Mouse (Mus musculus) adrenal gland, adult 18-20 months (tissue): ENCODE measurements around the gene Plch1. TPM values are rescaled to one million over a fixed set of nuclear protein-coding genes. Genes with fewer than 3 reads are reported as not detected.

Source experiments
- DNase-seq, 2 experiments: peaks; one replicate each; pipeline ENCODE4 v3.0.0; 2021 to 2022; ENCODE audit warnings: low spot score in 2 of 2
- total RNA-seq, 2 experiments: library from RNA; stranded (reverse); gene quantifications; 1 replicate in 1 of 2; 2 replicates in 1 of 2; pipeline ENCODE4 v1.2.3; 2021

The Plch1 gene
- total RNA-seq, 2 experiments from 2014 or later, result 0.06 TPM; not detected in 1

- DNase-seq, result no peak
Measured at GRCm38 (mm10) chr3:63862716-63863115, 36.6 kb downstream of the Plch1 start.

- DNase-seq, result no peak
Measured at GRCm38 (mm10) chr3:63852828-63853227, 46.4 kb downstream of the Plch1 start.

DNA sequence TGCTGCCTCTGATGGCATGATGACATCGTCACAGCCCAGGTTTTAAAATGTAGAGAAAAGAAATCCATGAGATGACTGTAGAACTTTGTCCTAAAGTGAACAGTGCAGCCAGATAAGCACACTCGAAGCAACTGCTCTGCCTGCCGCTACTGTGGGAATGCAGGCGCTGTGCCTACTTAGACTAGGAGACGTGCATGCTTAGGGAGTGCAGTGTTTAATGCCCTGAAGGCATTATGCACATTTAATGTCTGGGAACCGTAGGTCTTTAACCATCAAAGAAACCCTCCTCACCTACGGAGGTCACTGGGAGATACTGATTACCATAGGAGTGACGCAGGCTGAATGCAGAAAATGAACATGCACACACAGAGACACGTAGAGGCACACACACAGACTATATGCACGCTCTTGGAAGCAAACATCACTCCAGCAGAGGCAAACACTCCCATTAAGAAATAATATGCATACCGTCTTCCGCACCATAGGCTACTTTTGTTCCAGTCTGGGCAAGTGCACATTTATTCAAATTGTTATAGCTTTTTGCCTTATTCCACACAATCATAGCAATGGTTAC is 48.1 kb downstream of the Plch1 start:
- DNase-seq, result no peak

- DNase-seq, result no peak
Measured at GRCm38 (mm10) chr3:63849765-63850346, 49.4 kb downstream of the Plch1 start.

DNA sequence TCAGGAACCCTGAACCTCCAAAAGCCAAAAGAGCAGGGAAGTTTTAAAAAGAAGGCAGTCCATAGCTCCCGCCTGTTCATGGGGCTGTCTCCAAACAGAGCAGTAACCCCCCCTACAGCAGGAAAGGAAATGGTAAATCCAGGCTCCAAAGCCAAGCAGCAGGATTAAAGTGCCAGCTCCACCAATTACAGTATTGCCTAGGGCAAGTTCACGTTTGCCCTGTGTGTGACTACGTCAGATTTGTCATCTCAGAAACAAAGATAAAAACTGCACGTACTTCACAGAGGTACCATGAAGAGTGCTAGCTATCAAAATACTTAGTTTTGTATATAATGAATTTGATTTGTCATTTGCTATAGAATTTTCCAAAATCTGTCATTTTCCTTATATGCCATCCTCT is 55.1 kb downstream of the Plch1 start:
- no peak for DNase-seq

DNA sequence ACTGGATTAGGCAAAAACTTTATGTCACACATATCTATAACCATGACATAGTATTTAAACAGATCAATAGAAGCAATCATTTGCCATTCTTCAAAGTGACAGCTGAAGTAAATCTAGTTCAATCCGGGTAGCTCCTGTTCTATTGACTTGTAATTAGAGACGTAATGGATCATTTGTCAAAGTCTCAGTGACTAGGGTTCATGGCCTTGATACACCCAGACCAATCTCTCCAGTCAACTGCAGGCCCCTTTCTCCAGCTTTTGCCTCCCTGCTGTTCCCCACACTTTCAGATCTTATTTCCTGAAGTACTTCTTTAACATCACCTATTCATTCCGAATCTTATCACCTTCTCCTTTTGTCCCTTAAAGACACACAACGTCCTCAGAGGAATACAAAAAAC is 56.8 kb downstream of the Plch1 start:
- no peak for DNase-seq

DNA sequence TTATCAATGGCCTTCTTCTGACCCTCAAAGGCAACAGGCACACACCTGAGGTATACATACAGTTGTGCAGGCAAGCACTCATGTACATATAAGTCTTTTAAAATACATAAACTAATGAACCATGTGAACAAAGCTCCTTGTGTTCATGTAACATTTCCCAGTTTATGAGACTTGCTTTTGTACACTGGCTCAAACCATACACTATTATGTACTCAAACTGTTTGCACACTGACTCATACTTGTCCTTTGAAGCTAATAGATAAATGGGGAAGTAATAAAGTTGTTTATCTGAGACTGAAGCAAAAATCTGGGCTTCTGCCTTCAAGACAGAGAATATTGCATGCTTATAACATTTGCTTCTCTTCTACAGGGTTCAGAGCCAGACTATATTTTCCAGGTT is 61.5 kb downstream of the Plch1 start:
- DNase-seq, result no peak

DNA sequence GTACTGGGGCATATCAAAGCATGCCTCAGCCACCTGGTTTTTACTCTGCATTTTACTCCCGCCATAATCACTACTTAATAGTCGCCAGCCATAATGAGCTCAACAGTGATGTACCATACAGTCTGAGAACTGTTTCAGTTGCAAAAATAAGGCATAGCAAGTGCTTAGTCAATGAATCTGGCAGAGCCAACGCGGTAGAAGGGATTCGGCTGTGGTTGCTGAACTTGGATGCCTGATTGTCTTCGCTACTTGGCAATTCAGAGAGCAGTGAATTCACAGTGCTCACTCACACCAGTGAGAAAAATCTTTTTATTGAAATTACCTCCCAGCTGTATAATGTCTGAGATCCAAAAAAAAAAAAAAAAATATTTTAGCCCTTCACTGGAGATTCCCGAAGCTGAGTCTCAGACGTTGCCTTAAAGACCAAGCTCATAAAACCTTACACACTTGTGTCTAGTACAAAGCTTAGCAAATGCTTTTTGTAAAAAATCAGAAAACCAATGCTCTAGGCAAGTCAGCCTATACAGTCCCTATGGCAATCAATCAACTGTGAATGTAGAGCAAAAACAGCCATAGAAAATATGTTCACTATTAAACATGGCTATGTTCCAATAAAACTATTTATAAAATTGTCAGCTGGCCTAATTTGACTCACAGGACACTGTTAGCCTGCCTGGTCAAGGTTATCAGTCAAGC is 62.2 kb downstream of the Plch1 start:
- no peak for DNase-seq

- DNase-seq, result no peak
Measured at GRCm38 (mm10) chr3:63835816-63836215, 63.5 kb downstream of the Plch1 start.

DNA sequence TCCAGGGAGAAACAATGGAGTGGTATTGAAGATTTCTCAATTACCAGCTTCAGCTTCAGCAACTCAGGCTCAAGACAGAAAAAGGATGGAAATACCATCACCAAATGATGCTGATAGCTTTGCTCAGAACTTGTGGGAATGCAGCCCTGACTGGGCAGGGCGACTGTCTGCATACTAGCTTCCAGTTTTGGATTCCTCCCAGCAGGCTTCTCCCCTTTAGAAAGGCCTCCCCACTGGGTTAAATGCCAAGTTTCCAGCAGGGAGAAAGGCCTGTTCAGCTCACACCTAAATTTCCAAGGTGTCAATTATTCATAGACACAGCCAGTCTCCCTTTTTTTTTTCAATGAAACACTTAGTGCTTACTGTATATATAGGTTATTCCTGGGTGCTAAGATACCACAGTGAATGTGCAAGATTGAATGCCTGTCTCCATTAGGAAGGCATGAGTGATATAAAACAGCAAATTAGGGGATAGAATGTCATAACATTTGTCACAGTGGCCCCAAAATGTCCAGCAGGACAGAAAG is 75.3 kb downstream of the Plch1 start:
- DNase-seq, result no peak

DNA sequence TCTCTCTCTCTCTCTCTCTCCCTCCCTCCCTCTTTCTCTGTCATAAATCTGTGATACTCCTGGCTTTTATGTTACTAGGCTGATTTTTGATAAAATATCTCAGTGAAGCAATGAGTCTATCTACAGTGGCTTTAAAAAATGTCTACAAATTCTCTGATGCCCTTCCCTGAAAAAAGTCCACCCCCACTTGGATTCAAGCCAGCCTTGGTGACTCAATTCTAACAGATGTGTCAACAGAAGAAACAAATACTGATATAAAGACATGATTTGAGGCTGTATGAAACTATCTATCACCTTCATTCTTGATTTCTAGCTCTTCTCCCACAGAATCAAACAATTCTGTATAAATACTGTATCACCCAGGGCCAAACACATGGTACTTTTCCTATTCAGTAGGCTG is 76.6 kb downstream of the Plch1 start:
- DNase-seq, result no peak

DNA sequence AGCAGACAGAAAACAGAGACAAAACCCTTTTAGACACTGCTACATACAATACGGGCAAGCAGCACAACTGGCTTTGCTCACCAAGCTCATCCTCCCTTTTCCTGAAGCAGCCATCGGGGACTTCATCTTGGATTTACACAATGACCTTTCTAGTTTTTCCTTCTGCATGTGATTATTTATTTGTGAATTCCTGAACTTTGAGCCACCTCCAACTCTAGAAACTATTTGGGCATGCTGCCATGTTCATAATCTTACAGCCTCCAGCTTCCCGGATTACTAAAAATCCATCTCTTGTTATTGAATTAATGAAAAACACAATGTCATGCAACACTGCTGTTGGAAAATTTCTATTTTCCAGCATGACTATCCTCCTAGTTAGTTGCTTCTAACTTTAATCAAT is 84.1 kb downstream of the Plch1 start:
- DNase-seq, result no peak

DNA sequence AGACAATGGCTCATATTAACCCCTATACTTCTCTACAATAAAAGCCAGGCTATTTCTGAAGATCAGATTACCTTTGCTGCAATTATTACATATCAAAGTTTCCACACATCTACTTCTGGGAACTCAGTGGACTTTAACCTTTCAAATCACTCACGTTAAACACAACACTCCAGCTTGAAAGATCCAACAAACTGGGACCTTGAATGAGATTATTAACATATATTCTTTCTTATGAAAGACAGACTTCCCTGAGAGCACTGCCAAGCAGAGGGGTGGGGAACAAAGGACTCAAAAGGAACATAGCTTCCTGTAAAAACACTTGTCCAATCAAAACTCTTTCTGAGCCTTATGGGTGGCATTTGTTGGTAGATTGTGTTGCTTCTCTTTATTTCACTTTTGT is 85.1 kb downstream of the Plch1 start:
- DNase-seq, result no peak

GRCm38 (mm10) chr3:63806906-63807305 is 92.4 kb downstream of the Plch1 start:
- no peak for DNase-seq

GRCm38 (mm10) chr3:63805496-63805895 is 93.8 kb downstream of the Plch1 start:
- no peak for DNase-seq

GRCm38 (mm10) chr3:63800685-63801084 is 98.6 kb downstream of the Plch1 start:
- DNase-seq, result no peak

GRCm38 (mm10) chr3:63786805-63787365 is 112.4 kb downstream of the Plch1 start:
- no peak for DNase-seq

DNA sequence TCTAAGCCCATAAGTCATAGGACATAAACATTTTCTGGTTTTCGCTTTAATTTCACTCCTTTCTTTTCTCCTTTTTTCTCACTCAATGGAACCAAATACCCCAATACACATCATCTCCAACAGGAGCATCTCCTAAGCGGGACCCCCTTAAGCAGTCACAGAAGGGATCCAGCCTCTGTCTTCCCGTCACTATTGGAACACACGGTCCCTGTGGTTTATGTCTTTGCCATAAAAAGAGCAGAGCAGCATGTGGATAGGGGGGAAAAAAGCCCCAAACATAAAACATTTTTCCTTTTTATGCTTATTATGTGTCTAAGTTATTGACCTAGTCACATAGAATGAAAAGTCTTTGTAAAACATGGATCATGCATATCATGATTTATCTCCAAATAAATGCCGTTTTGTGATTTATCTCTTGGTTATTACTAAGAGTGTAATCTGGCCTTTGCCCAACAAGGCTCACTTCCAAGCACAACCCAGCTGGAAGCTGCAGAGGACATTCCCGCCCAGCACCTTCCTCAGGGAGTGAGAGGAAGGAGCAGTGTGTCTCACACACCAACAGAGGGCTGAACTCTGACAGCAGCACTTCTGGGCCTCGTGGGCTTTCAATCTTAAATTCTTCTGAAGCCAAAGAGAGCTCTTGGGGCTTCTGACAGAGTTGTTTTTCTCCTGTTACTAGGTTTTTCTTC is 126.5 kb downstream of the Plch1 start:
- no peak for DNase-seq

GRCm38 (mm10) chr3:63760821-63761220 is 138.5 kb downstream of the Plch1 start:
- DNase-seq, result no peak

DNA sequence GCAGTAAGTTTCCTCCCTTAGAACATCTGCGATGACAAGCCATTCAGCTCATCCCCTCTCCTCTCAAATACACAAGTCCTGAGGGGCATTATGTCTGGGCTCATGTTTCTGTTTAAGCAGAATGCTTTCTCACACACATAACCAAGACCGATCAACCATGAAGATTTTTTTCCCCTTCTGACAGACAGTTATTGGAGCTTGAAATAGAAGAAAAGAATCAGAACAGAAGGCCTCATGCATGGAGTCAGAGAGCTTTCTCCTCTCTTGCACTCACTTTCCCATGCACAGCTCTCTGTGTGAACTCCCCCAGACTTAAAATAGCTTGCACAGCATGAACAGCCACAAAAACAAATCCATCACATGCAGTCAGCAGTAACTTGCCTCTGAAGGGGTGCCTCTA is 159.2 kb downstream of the Plch1 start:
- no peak for DNase-seq

GRCm38 (mm10) chr3:63728325-63728724 is 170.9 kb downstream of the Plch1 start:
- DNase-seq, result no peak
